Mouse (Mus musculus): ENCODE measurements at regions not wholly inside any gene's neighbourhood (a gene's known extent, or its start where the extent isn't known, plus 50 kb on each side); places are given as distances from the start of the nearest gene placed in this dataset.

DNA sequence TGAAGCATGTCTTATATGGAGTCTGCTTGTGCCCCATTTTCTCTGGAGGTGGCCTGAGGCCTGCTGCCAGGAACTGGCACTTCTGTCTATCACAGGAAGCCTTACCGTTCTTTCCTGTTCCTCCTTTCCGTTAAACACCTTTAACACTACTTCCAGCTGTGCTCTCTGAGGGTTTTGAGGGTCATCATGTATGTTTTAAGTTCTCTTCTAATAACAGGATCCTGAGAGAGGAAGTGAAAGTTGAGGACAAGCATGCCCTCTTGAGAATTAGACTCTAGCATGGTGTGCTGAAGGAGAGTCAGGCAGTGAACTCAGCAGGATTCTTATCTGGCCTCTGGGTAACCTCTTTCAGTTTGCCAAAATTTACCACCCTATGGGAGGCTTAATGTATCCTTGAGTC lies 418.0 kb upstream of the 9430069I07Rik start:
- DNase-seq = no peak

DNA sequence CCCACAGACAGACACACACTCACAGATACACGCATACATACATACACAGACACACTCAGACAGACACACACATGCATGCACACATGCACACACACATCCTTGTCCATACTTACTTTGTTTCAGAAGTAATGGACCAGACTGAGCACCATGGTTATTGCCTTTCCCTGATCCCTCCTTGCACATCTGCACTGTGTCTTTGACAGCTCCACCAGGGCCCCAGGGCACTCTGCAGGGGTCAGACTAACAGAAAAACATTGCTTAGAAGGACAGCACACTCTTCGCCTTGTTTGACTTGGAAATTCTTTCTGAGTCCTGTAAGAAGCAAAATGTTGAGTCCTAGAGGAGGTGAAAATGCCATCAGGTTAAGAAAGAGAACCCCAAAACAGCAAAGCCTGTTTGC lies 394.1 kb upstream of the 9430069I07Rik start:
- no peak for DNase-seq

DNA sequence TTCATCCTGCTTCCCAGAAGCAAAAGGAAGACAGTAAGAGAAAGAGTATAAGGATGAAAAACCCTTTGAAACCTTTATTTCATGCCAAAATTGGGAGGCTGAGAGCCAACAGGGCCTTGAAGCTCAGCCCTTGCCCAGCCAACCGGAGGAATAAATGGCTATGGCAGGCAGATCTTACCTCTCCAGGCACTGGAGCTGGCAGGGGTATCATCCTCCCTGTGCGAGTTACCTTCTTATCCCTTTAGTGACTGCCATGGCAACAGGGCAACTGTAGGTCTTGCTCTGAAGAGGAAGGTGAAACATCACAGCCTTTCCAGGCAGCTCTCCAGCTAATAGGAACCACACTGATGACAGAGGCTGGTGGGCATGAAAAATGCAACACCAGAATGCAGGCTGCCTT lies 393.3 kb upstream of the 9430069I07Rik start:
- no peak for DNase-seq

DNA sequence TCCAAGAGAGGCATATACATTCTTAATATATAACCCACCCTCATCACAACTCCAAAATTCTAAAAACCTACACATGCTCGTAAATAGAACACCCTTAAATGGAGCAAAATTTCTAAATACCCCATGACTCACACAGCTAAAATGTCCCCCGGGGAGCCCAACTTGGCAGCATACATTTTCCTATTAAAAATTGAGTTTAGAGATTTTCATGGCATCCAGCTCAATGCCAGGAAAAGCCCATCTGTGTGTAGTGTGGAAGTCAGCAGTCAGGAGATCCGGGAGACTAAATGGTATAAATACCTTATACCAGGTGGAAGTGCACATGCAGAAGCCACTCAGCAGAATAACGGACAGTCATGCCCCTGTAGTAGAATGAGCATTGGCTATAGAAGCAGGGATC lies 389.4 kb upstream of the 9430069I07Rik start:
- no peak for DNase-seq

DNA sequence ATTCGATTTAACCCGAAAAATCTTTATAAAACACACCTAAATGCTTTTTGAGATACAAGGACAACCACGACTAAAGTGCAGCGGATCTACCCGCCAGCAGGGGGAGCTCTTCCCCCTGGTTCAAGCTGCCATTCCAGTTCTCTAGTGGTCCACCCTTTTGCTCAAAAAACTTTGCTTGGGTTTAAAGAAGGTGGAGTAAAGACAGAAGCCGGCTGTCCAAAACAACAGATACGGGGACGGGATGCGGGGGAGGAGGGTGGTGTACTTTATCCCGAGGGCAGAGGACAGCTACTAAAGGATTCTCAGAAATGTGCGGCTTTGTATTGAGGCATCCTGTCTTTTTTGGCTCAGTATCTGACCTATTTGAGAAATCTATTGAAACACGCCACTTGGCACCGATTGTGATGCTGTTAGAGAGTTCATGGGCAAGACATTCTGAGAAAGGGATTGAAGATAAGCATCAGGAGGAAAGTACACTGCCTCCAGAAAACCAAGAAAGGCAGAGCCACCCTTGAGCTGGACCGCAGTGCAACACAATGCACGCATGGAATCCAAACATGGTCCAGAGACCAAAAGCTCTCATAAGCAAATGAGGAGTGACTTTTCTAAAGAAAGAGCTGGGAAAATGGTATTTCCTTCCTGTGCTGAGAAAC lies 385.6 kb upstream of the 9430069I07Rik start:
- DNase-seq = peak; percentile 57

DNA sequence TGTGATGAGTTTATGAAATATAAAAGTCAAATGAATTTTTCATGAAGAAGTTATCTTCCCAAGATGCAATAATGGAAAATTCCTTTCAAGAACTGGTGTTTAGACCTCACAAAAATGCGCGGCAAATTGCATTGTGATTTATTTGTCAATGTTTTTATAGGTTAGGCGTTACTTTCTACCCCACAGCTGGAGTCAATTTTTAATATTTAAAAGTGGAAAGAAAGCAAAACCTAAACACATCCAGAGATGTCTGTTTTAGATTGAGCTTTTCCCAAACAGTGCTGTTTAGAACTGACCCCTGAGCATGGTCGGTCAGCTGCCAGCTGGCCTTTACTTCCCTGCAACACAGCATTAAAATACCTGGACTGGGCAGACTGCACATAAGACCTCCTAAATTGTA lies 383.8 kb upstream of the 9430069I07Rik start:
- DNase-seq = no peak
